Mouse (Mus musculus) embryonic facial prominence, embryonic 14.5 days (tissue): ENCODE results near the gene Arrdc2. TPM values are rescaled to one million over a fixed set of nuclear protein-coding genes. Genes with fewer than 3 reads are reported as not detected.

Experiments
- ATAC-seq: fragments of 200-750 bp; cut with Nextera tagmentation; 2 replicates; pipeline ENCODE4 v1.8.0; 2017; ENCODE audit warnings: low read depth, moderate number of reproducible peaks, moderate TSS enrichment
- DNase-seq: peaks from one replicate; pipeline ENCODE4 v3.0.0-alpha.2; 2015; ENCODE audit warnings: low spot score
- H3K27ac ChIP-seq: fragments of 300-500 bp; sonication (generic); replicated peaks from 2 replicates; pipeline ENCODE4 v1.5.1; 2014; ENCODE audit warnings: low read depth, mild to moderate bottlenecking, low read length, moderate library complexity
- H3K27me3 ChIP-seq: fragments of 300-500 bp; sonication (generic); replicated peaks from 2 replicates; pipeline ENCODE4 v1.6.1; 2014; ENCODE audit warnings: low read length; ENCODE audit not compliant: control insufficient read depth, insufficient read depth
- H3K36me3 ChIP-seq: fragments of 300-500 bp; sonication (generic); 2 replicates; pipeline ENCODE4 v1.6.1; 2014; ENCODE audit warnings: low read length, mixed read lengths; ENCODE audit not compliant: control insufficient read depth, insufficient read depth
- H3K4me1 ChIP-seq: fragments of 300-500 bp; sonication (generic); 2 replicates; pipeline ENCODE4 v1.6.1; 2014; ENCODE audit warnings: antibody characterized with exemption, low read length; ENCODE audit not compliant: control insufficient read depth, insufficient read depth
- H3K4me2 ChIP-seq: fragments of 300-500 bp; sonication (generic); 2 replicates; pipeline ENCODE4 v1.6.1; 2014; ENCODE audit warnings: low read depth, mild to moderate bottlenecking, low read length, moderate library complexity, mixed read lengths
- H3K4me3 ChIP-seq: fragments of 300-500 bp; sonication (generic); 2 replicates; pipeline ENCODE4 v1.5.1; 2014; ENCODE audit warnings: low read depth, mild to moderate bottlenecking, low read length
- H3K9ac ChIP-seq: fragments of 300-500 bp; sonication (generic); 2 replicates; pipeline ENCODE4 v1.6.1; 2014; ENCODE audit warnings: low read depth, mild to moderate bottlenecking, low read length, moderate library complexity, mixed read lengths
- H3K9me3 ChIP-seq: fragments of 300-500 bp; sonication (generic); 2 replicates; pipeline ENCODE4 v1.6.1; 2016; ENCODE audit warnings: low read length; ENCODE audit not compliant: control insufficient read depth
- WGBS: fragments of 180-500 bp; shearing (Covaris S2); extraction: QIAGEN DNeasy Blood & Tissue Kit; methylation state at CpG from one replicate; pipeline ENCODE4 v1.1.7; 2014; 5-methylcytosine and 5-hydroxymethylcytosine counted together
- polyA plus RNA-seq: library from polyadenylated mRNA; unstranded; fragments of >200 nt; fragmentation: Nextera tagmentation; extraction: Ambion mirVana; gene quantifications from 2 replicates; pipeline ENCODE4 v1.2.1, GENCODE M21; 2014

Gene Arrdc2
- polyA plus RNA-seq, 1 experiment from 2014 or later = 5.4 TPM

DNA sequence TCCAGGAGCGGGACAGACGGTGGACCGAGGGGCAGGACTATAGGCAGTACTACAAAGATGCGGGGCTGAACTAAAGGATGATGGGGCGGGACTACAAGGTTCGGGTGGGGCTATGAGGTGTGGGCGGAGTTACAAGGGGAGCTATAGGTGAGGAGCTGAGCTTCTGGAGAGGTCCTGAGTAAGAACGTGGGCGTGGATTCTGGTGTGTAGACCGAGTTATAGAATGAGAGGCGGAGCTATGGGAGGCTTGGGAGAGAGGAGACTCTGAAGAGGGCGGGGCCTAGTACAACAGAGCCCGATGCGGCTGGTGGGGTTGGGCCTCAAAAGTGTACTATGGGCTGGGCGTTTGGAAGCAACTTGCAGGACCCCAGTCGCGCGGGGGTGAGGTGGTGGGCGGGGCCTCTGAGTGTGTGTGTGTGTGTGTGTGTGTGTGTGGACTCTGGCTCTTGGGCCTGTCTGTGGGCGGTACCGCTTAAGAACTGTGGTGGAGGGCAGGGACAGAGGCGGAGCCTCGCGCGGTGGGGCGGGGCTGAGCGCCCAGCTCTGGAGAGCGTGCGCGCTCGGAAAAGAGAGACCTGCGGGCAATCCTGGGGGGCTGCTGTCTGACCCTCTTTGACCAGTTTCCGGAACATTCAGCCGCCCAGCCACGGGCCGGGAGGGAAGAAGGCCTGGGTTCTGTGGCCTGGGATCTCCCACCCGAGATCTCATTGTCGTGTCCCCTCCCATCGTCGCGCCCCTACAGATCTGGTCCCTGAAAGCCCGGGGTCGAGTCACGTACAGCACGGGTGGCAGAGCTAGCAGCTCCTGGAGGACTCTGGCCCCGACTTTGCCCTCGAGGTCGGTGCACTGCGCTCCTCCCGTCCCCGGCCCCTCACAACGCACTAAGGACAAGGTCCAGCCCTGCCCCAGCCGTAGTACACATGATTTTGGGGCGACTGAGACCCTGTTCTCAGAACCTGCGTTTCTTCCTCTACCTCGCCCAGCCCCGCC, 42.1 kb downstream of the Arrdc2 start:
- WGBS = under 1% methylated on average over 26 of the region's 57 CpGs
- Histone ChIP-seq H3K27ac (no peak overlapping the region), H3K27me3 (peaks cover 30% of the 10 kb centered on the region), H3K9ac (peak overlapping the region; percentile 65), H3K4me2 (peak overlapping the region; percentile 80), H3K4me3 (peak overlapping the region; percentile 59), H3K4me1 (peaks cover 13% of the 10 kb centered on the region), H3K9me3 (no peaks in the 10 kb centered on the region), H3K36me3 (no peaks in the 10 kb centered on the region)
- peak; percentile 88 for ATAC-seq
- peak; percentile 98 for DNase-seq

DNA sequence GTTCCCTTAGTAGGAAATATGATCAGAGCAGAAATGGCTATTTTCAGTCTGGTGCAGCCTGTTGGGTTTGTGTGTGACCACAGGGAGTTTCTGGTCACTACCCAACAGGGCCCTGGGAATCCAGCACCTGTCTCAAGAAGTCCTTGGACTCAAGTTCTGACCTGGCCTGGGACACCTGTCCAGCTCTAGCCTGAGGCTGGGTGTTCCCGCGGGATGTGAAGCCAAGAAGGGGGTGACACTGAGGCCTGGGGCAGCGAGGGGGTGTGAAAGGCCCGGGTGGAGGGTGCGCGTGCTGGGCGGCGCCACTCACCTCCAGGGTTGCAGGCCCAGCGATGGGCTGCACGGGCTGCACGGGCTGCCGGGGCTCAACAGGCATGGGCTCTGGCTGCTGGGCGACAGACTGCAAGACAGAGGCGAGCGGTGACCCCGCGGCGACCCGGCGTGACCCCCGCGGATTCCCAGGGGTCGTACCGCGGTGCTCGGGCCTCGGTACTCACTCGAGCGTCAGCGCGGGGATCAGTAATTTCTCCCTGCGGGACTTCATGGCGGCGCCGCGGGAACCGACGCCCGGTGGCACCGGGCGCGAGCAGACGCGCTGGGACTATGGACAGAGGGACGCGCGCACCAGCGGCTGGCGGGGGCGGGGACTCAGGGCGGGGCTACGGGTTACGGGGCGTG, 43.0 kb downstream of the Arrdc2 start:
- WGBS = under 1% methylated on average over 33 of the region's 54 CpGs
- H3K9me3 ChIP-seq = no peaks in the 10 kb centered on the region
- peaks cover 30% of the 10 kb centered on the region for H3K27me3 ChIP-seq
- peak overlapping the region; percentile 80 for H3K4me2 ChIP-seq
- DNase-seq = no peak
- ATAC-seq = no peak
- H3K4me1 ChIP-seq = peaks cover 17% of the 10 kb centered on the region
- H3K4me3 ChIP-seq = peak overlapping the region; percentile 59
- no peak overlapping the region for H3K27ac ChIP-seq
- H3K36me3 ChIP-seq = no peaks in the 10 kb centered on the region
- peak overlapping the region; percentile 65 for H3K9ac ChIP-seq

DNA sequence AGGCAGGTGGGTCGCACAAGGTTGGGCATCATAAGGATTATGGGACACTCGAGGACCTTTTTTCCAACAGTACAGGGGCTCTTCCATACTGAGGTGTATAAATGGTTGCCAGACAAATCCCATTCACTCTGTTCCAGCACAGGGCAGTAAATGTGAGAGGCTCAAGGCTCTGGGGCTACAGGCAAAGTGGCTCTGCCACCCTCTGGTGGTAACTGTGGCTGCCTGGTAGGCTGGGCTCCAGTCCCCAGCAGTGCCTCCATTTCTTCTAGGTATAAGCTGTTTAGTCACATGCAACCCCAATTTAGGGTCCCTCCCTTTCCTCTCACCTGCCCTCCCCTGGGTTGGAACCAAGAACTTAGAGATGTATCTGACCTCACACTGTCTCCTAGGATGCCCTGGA, 44.1 kb downstream of the Arrdc2 start:
- H3K27ac ChIP-seq = no peak overlapping the region
- no peak overlapping the region for H3K9ac ChIP-seq
- WGBS = 95% methylated on average over 2 of the region's 2 CpGs
- no peaks in the 10 kb centered on the region for H3K36me3 ChIP-seq
- DNase-seq (no peak), ATAC-seq (no peak)
- H3K4me2 ChIP-seq = no peak overlapping the region
- H3K27me3 ChIP-seq = peaks cover 28% of the 10 kb centered on the region
- H3K4me1 ChIP-seq = peaks cover 29% of the 10 kb centered on the region
- H3K9me3 ChIP-seq = no peaks in the 10 kb centered on the region
- H3K4me3 ChIP-seq = no peak overlapping the region

DNA sequence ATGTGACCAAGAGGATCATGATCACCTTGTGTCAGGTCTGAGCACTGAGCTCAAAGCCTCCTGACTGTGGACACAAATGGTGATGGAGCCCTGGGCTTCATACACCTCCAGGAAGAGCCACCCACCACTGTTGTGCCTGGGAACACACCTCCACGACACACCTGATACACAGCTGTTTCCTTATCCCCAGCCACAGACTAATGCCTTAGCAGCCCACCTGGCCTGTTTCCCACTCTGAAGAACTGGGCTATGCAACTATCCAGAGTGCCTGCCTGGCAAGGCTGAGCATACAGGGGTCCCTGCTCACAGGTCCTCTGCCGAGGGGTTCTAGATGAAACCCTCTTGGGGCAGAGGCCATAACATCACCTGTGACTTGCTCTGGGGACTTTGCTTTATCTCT, 45.3 kb downstream of the Arrdc2 start:
- DNase-seq (no peak), ATAC-seq (no peak)
- Histone ChIP-seq H3K4me3 (no peak overlapping the region), H3K27me3 (peaks cover 17% of the 10 kb centered on the region), H3K4me2 (no peak overlapping the region), H3K27ac (no peak overlapping the region), H3K4me1 (peaks cover 30% of the 10 kb centered on the region), H3K9me3 (no peaks in the 10 kb centered on the region), H3K36me3 (no peaks in the 10 kb centered on the region), H3K9ac (no peak overlapping the region)
- 78% methylated on average over 2 of the region's 2 CpGs for WGBS

DNA sequence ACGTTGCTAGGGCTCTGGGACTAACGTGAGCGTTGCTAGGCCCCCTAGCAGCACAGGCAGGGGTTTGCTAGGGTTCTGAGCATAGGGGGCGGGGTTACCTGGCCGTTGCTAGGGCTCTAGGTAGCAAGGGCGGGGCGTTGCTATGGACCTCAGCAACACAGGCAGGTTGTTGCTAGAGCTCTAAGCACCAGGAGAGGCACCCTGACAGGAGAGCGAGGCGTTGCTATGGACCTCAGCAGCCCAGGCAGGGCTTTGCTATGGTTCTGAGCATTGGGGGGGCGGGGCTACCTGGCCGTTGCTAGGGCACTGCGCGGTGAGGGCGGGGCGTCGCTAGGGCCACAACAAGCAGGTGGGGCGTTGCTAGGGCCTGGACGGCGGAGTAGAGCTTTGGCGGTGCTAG, 46.8 kb downstream of the Arrdc2 start:
- Histone ChIP-seq H3K9me3 (no peaks in the 10 kb centered on the region), H3K27me3 (peaks cover 1% of the 10 kb centered on the region; the same call in 1 of the 2 replicates), H3K4me3 (peak overlapping the region; percentile 80), H3K9ac (peak overlapping the region; percentile 90), H3K4me2 (peak overlapping the region; percentile 79), H3K4me1 (peaks cover 23% of the 10 kb centered on the region), H3K36me3 (peaks cover 14% of the 10 kb centered on the region; the same call in 1 of the 2 replicates), H3K27ac (peak overlapping the region; percentile 86)
- ATAC-seq = peak; percentile 59
- WGBS = 0% methylated on average over 17 of the region's 20 CpGs
- peak; percentile 93 for DNase-seq

DNA sequence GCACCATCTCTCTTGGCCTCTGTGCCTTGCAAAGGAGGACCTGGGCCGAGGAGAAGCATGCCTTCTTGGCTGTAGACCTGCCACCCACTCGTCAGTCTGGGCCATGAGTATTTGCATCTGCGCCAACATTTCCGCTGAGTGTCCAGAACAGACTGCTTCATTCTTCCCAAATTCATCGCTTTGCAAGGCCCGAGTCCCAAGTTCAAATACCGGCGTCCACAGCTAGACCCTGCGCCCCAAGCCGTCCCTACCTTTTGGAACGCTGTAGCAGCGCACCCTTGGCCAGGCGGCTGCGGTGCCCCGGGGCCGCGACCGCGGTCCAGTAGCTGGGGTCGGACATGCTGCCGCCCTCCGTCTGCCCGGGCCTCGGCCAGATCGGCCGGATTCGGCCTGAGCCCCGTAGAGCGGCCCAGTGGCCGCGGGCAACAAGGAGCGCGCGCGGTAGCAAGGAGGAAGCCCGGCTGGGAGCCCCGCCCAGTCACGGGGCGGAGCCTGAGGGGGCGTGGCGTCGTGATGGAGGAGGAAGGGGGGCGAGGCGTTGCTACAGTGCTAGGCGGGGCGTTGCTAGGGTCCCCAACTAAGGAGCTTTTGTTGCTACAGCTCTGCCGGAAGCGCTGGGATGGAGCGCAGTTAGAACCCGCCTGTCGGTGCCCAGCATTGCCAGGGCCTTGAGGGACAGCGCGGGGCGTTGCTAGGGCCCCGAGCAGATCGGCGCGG, 47.4 kb downstream of the Arrdc2 start:
- DNase-seq (peak; percentile 98), ATAC-seq (peak; percentile 87)
- Histone ChIP-seq H3K9ac (peak overlapping the region; percentile 90), H3K36me3 (peaks cover 20% of the 10 kb centered on the region), H3K4me2 (peak overlapping the region; percentile 79), H3K4me1 (peaks cover 23% of the 10 kb centered on the region), H3K9me3 (no peaks in the 10 kb centered on the region), H3K4me3 (peak overlapping the region; percentile 80), H3K27ac (peak overlapping the region; percentile 86), H3K27me3 (no peaks in the 10 kb centered on the region)
- 5% methylated on average over 47 of the region's 58 CpGs for WGBS

DNA sequence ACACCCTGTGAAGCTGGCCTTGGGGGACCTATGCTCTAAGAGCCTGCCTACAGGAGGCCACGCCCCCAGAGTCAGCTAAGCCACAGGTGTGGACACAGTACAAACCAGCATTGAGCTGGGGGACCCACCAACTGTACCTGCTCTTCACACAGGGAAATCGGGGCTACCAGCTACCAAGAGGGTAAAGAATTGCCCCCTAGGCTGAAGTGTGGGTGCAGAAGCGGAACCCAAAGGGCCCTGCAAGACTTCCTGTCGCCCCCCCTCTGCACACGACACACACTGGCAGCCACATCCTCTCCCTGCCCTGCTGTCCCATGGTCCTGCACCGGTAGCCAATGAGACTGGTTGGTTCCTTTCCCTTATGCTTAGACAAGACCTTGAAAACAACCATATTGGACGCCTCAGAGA, 48.2 kb downstream of the Arrdc2 start:
- Histone ChIP-seq H3K4me3 (peak overlapping the region; percentile 80), H3K4me1 (peaks cover 23% of the 10 kb centered on the region), H3K27ac (no peak overlapping the region), H3K27me3 (no peaks in the 10 kb centered on the region), H3K4me2 (peak overlapping the region; percentile 79), H3K9me3 (no peaks in the 10 kb centered on the region), H3K9ac (peak overlapping the region; percentile 90), H3K36me3 (peaks cover 28% of the 10 kb centered on the region)
- WGBS = 69% methylated on average over 7 of the region's 7 CpGs
- ATAC-seq (no peak), DNase-seq (no peak)

DNA sequence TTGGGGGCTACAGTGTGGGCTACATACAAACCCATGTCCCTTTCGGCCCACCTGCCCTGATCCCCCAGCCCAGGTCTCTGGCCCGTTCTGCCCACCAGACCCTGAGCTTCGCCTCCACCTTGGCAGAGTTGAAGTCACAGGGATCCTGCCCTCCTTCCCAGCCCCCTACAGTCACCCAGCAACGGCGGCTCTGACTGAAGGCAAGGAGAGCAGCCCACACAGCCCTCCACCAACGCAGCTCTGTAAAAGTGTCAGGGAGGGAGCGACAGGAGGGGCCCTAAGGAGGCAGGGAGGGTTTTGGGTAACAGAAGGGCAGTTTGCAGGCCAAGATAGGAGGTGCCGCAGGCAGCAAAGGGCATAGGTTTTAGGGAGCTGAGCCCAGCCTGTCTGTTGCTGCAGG, 48.7 kb downstream of the Arrdc2 start:
- no peaks in the 10 kb centered on the region for H3K9me3 ChIP-seq
- 68% methylated on average over 8 of the region's 8 CpGs for WGBS
- H3K27ac ChIP-seq = no peak overlapping the region; the same call in 1 of the 2 replicates
- ATAC-seq (no peak), DNase-seq (no peak)
- H3K4me1 ChIP-seq = peaks cover 23% of the 10 kb centered on the region
- H3K27me3 ChIP-seq = no peaks in the 10 kb centered on the region
- peak overlapping the region; percentile 79 for H3K4me2 ChIP-seq
- H3K36me3 ChIP-seq = peaks cover 32% of the 10 kb centered on the region
- H3K4me3 ChIP-seq = peak overlapping the region; percentile 80
- peak overlapping the region; percentile 90 for H3K9ac ChIP-seq
